Mouse (Mus musculus) cerebellum, postnatal 10 days (tissue): ENCODE measurements at regions not wholly inside any gene's neighbourhood (a gene's known extent, or its start where the extent isn't known, plus 50 kb on each side); places are given as distances from the start of the nearest gene placed in this dataset.

ENCODE experiments used
- DNase-seq, 2 experiments: peaks; one replicate each; pipeline ENCODE4 v3.0.0; 2021; ENCODE audit warnings: mixed read lengths in 2 of 2

- DNase-seq = peak; percentile 19 to 41
These were observed 202.1 kb upstream of the Pabpc5 start for GRCm38 (mm10) chrX:119724868-119725267.
